Mouse (Mus musculus) myocyte (in vitro differentiated cells): ENCODE data around the gene Prmt9. TPM values are rescaled to one million over a fixed set of nuclear protein-coding genes. Genes with fewer than 3 reads are reported as not detected.

Experiments used
- H3K27me3 ChIP-seq: one replicate; pipeline ENCODE4 v1.6.1; 2011; ENCODE audit not compliant: control insufficient read depth, insufficient read depth, insufficient read length
- H3K36me3 ChIP-seq: one replicate; pipeline ENCODE4 v1.6.1; 2011; ENCODE audit not compliant: control insufficient read depth, insufficient read depth
- H3K4me2 ChIP-seq: one replicate; pipeline ENCODE4 v1.6.1; 2011; ENCODE audit warnings: low read depth, control low read depth
- H3K4me3 ChIP-seq: one replicate; pipeline ENCODE4 v1.5.1; 2011; ENCODE audit warnings: mild to moderate bottlenecking, control low read depth, moderate library complexity
- H3K79me2 ChIP-seq: one replicate; pipeline ENCODE4 v1.6.1; 2011; ENCODE audit not compliant: control insufficient read depth, insufficient read depth
- H3ac ChIP-seq: one replicate; pipeline ENCODE4 v1.6.1; 2011; ENCODE audit not compliant: control insufficient read depth, insufficient read length
- CEBPB ChIP-seq: IDR thresholded peaks from 2 replicates; pipeline ENCODE4 v1.6.1; 2011; ENCODE audit warnings: mild to moderate bottlenecking, moderate library complexity; ENCODE audit not compliant: poor library complexity, insufficient read depth, severe bottlenecking
- E2F4 ChIP-seq: IDR thresholded peaks from one replicate; pipeline ENCODE4 v1.6.1; 2011; ENCODE audit warnings: mild to moderate bottlenecking, control low read depth, moderate library complexity; ENCODE audit not compliant: insufficient read depth
- MAX ChIP-seq: IDR thresholded peaks from one replicate; pipeline ENCODE4 v1.6.1; 2011; ENCODE audit warnings: low read depth, mild to moderate bottlenecking, control low read depth
- MYOD1 ChIP-seq, 3 experiments: IDR thresholded peaks; one replicate each; pipeline ENCODE4 v1.6.1; 2011; ENCODE audit warnings: control low read depth in 2 of 3, low read depth in 2 of 3, mild to moderate bottlenecking in 2 of 3, moderate library complexity in 1 of 3; ENCODE audit not compliant: insufficient read length in 2 of 3, control insufficient read depth in 1 of 3
- MYOG ChIP-seq, 3 experiments: IDR thresholded peaks; one replicate each; pipeline ENCODE4 v1.6.1; 2011; ENCODE audit warnings: control low read depth in 2 of 3, low read depth in 2 of 3, mild to moderate bottlenecking in 2 of 3; ENCODE audit not compliant: insufficient read length in 2 of 3, control insufficient read depth in 1 of 3, insufficient read depth in 1 of 3
- POLR2A ChIP-seq: IDR thresholded peaks from one replicate; pipeline ENCODE4 v1.6.1; 2011; ENCODE audit warnings: low read depth, mild to moderate bottlenecking, control low read depth, moderate library complexity; ENCODE audit not compliant: insufficient read length
- POLR2AphosphoS2 ChIP-seq: IDR thresholded peaks from one replicate; pipeline ENCODE4 v1.6.1; 2011; ENCODE audit warnings: low read depth, control low read depth; ENCODE audit not compliant: insufficient read length
- REST ChIP-seq: IDR thresholded peaks from one replicate; pipeline ENCODE4 v1.6.1; 2011; ENCODE audit warnings: mild to moderate bottlenecking, control low read depth, moderate library complexity; ENCODE audit not compliant: insufficient read depth, insufficient read length
- SRF ChIP-seq: IDR thresholded peaks from one replicate; pipeline ENCODE4 v1.6.1; 2011; ENCODE audit warnings: low read depth; ENCODE audit not compliant: control insufficient read depth, insufficient read length
- TCF12 ChIP-seq: IDR thresholded peaks from one replicate; pipeline ENCODE4 v1.6.1; 2011; ENCODE audit warnings: mild to moderate bottlenecking, control low read depth; ENCODE audit not compliant: poor library complexity, insufficient read depth, severe bottlenecking
- TCF3 ChIP-seq: IDR thresholded peaks from one replicate; pipeline ENCODE4 v1.6.1; 2011; ENCODE audit warnings: low read depth, control low read depth; ENCODE audit not compliant: insufficient read length
- USF1 ChIP-seq: IDR thresholded peaks from one replicate; pipeline ENCODE4 v1.6.1; 2011; ENCODE audit warnings: low read depth, mild to moderate bottlenecking, control low read depth, moderate library complexity
- polyA plus RNA-seq: library from polyadenylated mRNA; unstranded; fragments of >200 nt; fragmentation: generic; extraction: Trizol; gene quantifications from one replicate; pipeline ENCODE4 v1.2.1, GENCODE M21; 2012; ENCODE audit warnings: missing spikeins

Gene Prmt9
- polyA plus RNA-seq, 1 experiment, result 7.3 TPM

GRCm38 (mm10) chr8:77524906-77525305 is 24.3 kb upstream of the Prmt9 start:
- Histone ChIP-seq H3K4me3 (no peak overlapping the region), H3K79me2 (no peaks in the 10 kb centered on the region), H3K27me3 (no peaks in the 10 kb centered on the region), H3K36me3 (no peaks in the 10 kb centered on the region), H3K4me2 (no peak overlapping the region), H3ac (no peak overlapping the region)
- TF ChIP-seq E2F4 (no peak), REST (no peak), POLR2A (no peak), SRF (no peak), MYOD1 (IDR thresholded peaks at IDR 0.05; ENCODE audit: control insufficient read depth in 1 of 3, insufficient read length in 2 of 3, low read depth in 2 of 3) (no peak), POLR2AphosphoS2 (no peak), TCF3 (no peak), MAX (no peak), USF1 (no peak), TCF12 (no peak), CEBPB (no peak), MYOG (IDR thresholded peaks at IDR 0.05; ENCODE audit: control insufficient read depth in 1 of 3, insufficient read depth in 1 of 3, insufficient read length in 2 of 3, low read depth in 2 of 3) (no peak)

GRCm38 (mm10) chr8:77526130-77526529 is 23.1 kb upstream of the Prmt9 start:
- Histone ChIP-seq H3ac (no peak overlapping the region), H3K4me3 (no peak overlapping the region), H3K4me2 (no peak overlapping the region), H3K27me3 (no peaks in the 10 kb centered on the region), H3K79me2 (no peaks in the 10 kb centered on the region), H3K36me3 (no peaks in the 10 kb centered on the region)
- no peak for TF ChIP-seq SRF
- TF ChIP-seq TCF12, result peak; percentile 42
- TF ChIP-seq TCF3, result peak; percentile 33
- no peak for TF ChIP-seq E2F4
- peak in 2 of 3 experiments; percentile 80 to 89 for TF ChIP-seq MYOG (IDR thresholded peaks at IDR 0.05; ENCODE audit: control insufficient read depth in 1 of 3, insufficient read depth in 1 of 3, insufficient read length in 2 of 3, low read depth in 2 of 3)
- TF ChIP-seq POLR2AphosphoS2, result no peak
- TF ChIP-seq REST, result no peak
- TF ChIP-seq MAX, result no peak
- no peak for TF ChIP-seq POLR2A
- peak in 2 of 3 experiments; percentile 67 to 68 for TF ChIP-seq MYOD1 (IDR thresholded peaks at IDR 0.05; ENCODE audit: control insufficient read depth in 1 of 3, insufficient read length in 2 of 3, low read depth in 2 of 3)
- no peak for TF ChIP-seq CEBPB
- TF ChIP-seq USF1, result no peak

GRCm38 (mm10) chr8:77534358-77534992 is 14.7 kb upstream of the Prmt9 start:
- Histone ChIP-seq H3K4me3 (no peak overlapping the region), H3K27me3 (no peaks in the 10 kb centered on the region), H3ac (no peak overlapping the region), H3K79me2 (no peaks in the 10 kb centered on the region), H3K36me3 (no peaks in the 10 kb centered on the region), H3K4me2 (peak overlapping the region; percentile 0)
- TF ChIP-seq MAX (no peak), MYOG (IDR thresholded peaks at IDR 0.05; ENCODE audit: control insufficient read depth in 1 of 3, insufficient read depth in 1 of 3, insufficient read length in 2 of 3, low read depth in 2 of 3) (peak in 1 of 3 experiments; percentile 56), SRF (no peak), REST (no peak), MYOD1 (IDR thresholded peaks at IDR 0.05; ENCODE audit: control insufficient read depth in 1 of 3, insufficient read length in 2 of 3, low read depth in 2 of 3) (peak in 2 of 3 experiments; percentile 48 to 60), POLR2AphosphoS2 (no peak), USF1 (peak; percentile 45), CEBPB (no peak), E2F4 (no peak), POLR2A (no peak)

- no peak overlapping the region for H3K4me2 ChIP-seq
- H3ac ChIP-seq, result no peak overlapping the region
- no peak for TF ChIP-seq MYOG (IDR thresholded peaks at IDR 0.05; ENCODE audit: control insufficient read depth in 1 of 3, insufficient read depth in 1 of 3, insufficient read length in 2 of 3, low read depth in 2 of 3)
- no peak for TF ChIP-seq POLR2A
- no peak for TF ChIP-seq USF1
- TF ChIP-seq CEBPB, result no peak
- no peak for TF ChIP-seq POLR2AphosphoS2
- no peak for TF ChIP-seq REST
- TF ChIP-seq SRF, result no peak
- TF ChIP-seq TCF12, result no peak
- no peak for TF ChIP-seq MYOD1 (IDR thresholded peaks at IDR 0.05; ENCODE audit: control insufficient read depth in 1 of 3, insufficient read length in 2 of 3, low read depth in 2 of 3)
- no peaks in the 10 kb centered on the region for H3K36me3 ChIP-seq
- no peak overlapping the region for H3K4me3 ChIP-seq
- H3K79me2 ChIP-seq, result no peaks in the 10 kb centered on the region
- H3K27me3 ChIP-seq, result no peaks in the 10 kb centered on the region
Measured at GRCm38 (mm10) chr8:77535026-77535595, 14.1 kb upstream of the Prmt9 start.
